Mouse (Mus musculus) forebrain, embryonic 12.5 days (tissue): Measurements from ENCODE around the gene Serpinb1a. TPM values are rescaled to one million over a fixed set of nuclear protein-coding genes. Genes with fewer than 3 reads are reported as not detected.
A peak's percentile ranks its signal among the peaks of the same experiment; 100 is the strongest.
"Not testable (repeated sequence)": the region's sequence is repeated elsewhere in the genome, so short reads cannot be mapped to it uniquely, and the experiment has no call there.

Source experiments
- ATAC-seq: fragments of 200-750 bp; cut with Nextera tagmentation; 2 replicates; pipeline ENCODE4 v1.8.0; 2017; ENCODE audit warnings: moderate TSS enrichment; ENCODE audit not compliant: low FRiP score
- H3K27ac ChIP-seq: fragments of 300-500 bp; sonication (generic); 2 replicates; pipeline ENCODE4 v1.5.1; 2016; ENCODE audit warnings: mild to moderate bottlenecking
- H3K27me3 ChIP-seq: fragments of 300-500 bp; sonication (generic); 2 replicates; pipeline ENCODE4 v1.6.1; 2016; ENCODE audit warnings: mild to moderate bottlenecking
- H3K36me3 ChIP-seq: fragments of 300-500 bp; sonication (generic); replicated peaks from 2 replicates; pipeline ENCODE4 v1.6.1; 2016; ENCODE audit warnings: mild to moderate bottlenecking
- H3K4me1 ChIP-seq: fragments of 300-500 bp; sonication (generic); 2 replicates; pipeline ENCODE4 v1.6.1; 2016
- H3K4me2 ChIP-seq: fragments of 300-500 bp; sonication (generic); 2 replicates; pipeline ENCODE4 v1.6.1; 2016; ENCODE audit warnings: mild to moderate bottlenecking, moderate library complexity
- H3K4me3 ChIP-seq: fragments of 300-500 bp; sonication (generic); replicated peaks from 2 replicates; pipeline ENCODE4 v1.5.1; 2016; ENCODE audit warnings: mild to moderate bottlenecking
- H3K9ac ChIP-seq: fragments of 300-500 bp; sonication (generic); 2 replicates; pipeline ENCODE4 v1.6.1; 2016; ENCODE audit warnings: mild to moderate bottlenecking
- H3K9me3 ChIP-seq: fragments of 300-500 bp; sonication (generic); 2 replicates; pipeline ENCODE4 v1.6.1; 2016
- WGBS: fragments of 180-500 bp; shearing (Covaris S2); methylation state at CpG from one replicate; pipeline ENCODE4 v1.1.7; 2016; 5-methylcytosine and 5-hydroxymethylcytosine counted together
- polyA plus RNA-seq: library from polyadenylated mRNA; unstranded; fragments of >200 nt; fragmentation: Nextera tagmentation; extraction: Ambion mirVana; gene quantifications from 2 replicates; pipeline ENCODE4 v1.2.1, GENCODE M21; 2016

Gene Serpinb1a
- 0.33 and 0.51 TPM in 2 replicates for polyA plus RNA-seq

DNA sequence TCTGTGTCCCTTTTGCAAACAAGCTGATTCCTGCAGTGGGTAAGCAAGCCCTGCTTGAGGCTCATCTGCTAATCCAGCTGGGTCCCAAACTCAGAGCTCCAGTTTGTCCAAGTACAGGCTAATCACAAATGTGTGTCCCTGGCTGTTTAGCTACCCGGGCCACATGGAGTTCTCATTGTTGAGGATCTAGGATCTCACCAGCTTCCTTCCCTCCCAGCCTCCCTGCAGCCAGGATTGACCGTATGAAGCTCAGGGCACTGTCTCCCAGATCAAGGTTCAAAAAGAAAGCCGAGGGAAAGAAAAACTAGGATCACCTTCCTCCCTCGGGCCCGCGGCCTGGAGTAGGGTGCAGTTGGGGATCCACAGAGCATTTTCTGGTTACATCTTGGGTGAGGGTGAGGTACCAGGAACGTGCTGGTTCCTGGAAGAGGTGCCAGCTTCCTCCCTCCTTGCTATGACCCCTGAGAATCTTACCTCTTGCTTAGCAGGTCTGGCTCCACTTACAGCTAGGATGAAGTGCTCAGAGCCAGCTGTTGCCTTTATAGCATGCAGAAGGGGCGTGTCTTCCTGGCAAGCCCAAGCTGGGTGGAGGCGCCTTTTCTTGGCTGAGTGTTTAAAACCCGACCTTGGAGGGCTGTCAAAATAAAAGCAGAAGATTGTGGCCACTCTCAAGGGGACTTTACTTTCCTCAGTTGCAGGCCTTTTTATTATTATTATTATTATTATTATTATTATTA, at the start of gene Serpinb1a:
Serpinb1a (minus strand) TSS at position 518 of the 737 bp plus-strand sequence.
- Histone ChIP-seq H3K4me3 (no peak within 1 kb of the TSS), H3K9me3 (no peaks in the 10 kb centered on the region), H3K4me1 (peaks cover 9% of the 10 kb centered on the region; the same call in 1 of the 2 replicates), H3K27me3 (no peaks in the 10 kb centered on the region), H3K4me2 (no peak within 1 kb of the TSS), H3K27ac (no peak within 1 kb of the TSS), H3K9ac (no peak within 1 kb of the TSS), H3K36me3 (no peaks in the 10 kb centered on the region)
- ATAC-seq: no peak
- 67% methylated on average over 10 of the region's 10 CpGs for WGBS

DNA sequence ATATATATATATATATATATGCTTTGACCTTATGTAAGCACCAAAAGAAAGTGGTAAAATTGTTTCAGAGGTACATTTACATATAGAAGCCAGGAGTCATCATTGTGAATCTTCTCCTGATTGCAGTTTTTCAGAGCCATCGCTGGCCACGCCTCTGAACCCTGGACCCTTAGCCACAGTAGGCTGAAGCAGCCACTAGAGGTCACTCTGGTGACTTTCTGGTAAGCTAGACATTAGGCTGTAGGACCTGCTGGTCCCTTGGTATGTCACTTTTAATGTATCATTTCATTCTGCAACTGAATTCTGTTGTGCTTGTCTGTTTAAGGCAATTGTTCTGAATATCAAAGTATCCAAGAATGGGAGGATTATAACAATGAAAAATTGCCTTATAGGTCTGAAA, 49.7 kb upstream of the Serpinb1a start:
- no peak overlapping the region for H3K9ac ChIP-seq
- H3K4me1 ChIP-seq: no peaks in the 10 kb centered on the region
- H3K4me3 ChIP-seq: no peak overlapping the region
- H3K4me2 ChIP-seq: no peak overlapping the region
- no peaks in the 10 kb centered on the region for H3K27me3 ChIP-seq
- H3K9me3 ChIP-seq: no peaks in the 10 kb centered on the region
- H3K27ac ChIP-seq: no peak overlapping the region
- no peak for ATAC-seq
- WGBS: 19% methylated on average over 2 of the region's 2 CpGs
- no peaks in the 10 kb centered on the region for H3K36me3 ChIP-seq

DNA sequence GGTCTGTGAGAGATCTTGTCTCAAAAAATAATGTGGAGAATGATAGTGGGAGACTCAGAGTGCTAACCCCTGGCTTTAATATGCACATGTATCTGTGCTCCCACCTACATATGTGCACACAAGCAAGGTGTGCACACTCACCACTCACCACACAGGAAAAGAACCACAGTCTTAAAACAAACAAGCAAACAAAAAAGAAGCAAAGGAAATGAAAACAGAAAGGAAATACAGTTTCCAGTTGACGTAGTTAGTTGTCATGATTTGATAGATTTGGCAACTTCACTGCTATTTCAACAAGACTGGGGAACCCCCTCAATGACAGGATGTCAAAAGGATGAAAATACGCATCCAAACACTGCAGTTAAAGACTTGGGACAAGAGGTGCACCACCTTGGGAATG, 48.1 kb upstream of the Serpinb1a start:
- H3K9me3 ChIP-seq, H3K4me2 ChIP-seq, ATAC-seq, H3K36me3 ChIP-seq, H3K4me3 ChIP-seq, H3K27me3 ChIP-seq, H3K4me1 ChIP-seq, H3K9ac ChIP-seq, H3K27ac ChIP-seq: not testable (repeated sequence)
- WGBS: 81% methylated on average over 2 of the region's 2 CpGs

DNA sequence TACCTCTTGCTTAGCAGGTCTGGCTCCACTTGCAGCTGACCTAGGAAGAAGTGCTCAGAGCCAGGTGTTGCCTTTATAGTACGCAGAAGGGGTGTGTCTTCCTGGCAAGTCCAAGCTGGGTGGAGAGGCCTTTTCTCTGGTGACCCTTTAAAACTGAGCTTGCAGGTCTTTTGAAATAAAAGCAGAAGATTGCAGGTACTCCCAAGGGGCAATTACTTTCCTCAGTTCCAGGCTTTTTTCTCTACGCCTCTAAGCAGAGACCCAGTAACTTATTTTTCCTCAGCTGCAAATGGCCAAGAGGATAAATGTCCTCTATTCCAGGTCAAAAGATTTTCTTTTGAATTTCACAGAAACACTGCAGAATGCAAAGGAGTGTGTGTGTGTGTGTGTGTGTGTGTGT, 47.1 kb upstream of the Serpinb1a start, which contains the start of gene Serpinb1c:
Serpinb1c (minus strand) TSS at position 101 of the 400 bp plus-strand sequence.
- no peaks in the 10 kb centered on the region for H3K27me3 ChIP-seq
- H3K36me3 ChIP-seq: no peaks in the 10 kb centered on the region
- H3K9me3 ChIP-seq: no peaks in the 10 kb centered on the region
- H3K27ac ChIP-seq: no peak within 1 kb of the TSS
- no peak within 1 kb of the TSS for H3K4me2 ChIP-seq
- H3K4me3 ChIP-seq: no peak within 1 kb of the TSS
- H3K9ac ChIP-seq: no peak within 1 kb of the TSS
- 84% methylated on average over 2 of the region's 2 CpGs for WGBS
- H3K4me1 ChIP-seq: no peaks in the 10 kb centered on the region
- ATAC-seq: no peak

DNA sequence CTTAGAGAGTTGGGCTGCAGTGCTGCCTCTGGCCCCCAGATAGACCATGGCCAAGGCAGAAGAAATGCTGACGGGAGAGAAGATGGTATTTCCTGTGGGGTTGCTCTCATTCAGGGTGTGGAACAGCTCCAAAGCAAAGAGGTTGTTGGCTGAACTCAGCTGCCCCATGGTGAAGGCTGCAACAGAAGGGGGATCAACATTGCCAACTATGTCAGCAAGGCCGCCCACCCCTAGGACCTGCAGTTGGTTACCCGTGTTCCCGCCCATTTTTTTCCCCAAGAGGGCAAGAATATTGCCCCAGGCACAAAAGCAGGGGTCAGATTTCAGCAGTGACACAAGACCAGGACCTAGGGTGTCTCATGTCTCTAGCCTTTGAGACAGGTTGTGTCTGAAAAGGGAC, 45.9 kb upstream of the Serpinb1a start:
- no peak overlapping the region for H3K4me3 ChIP-seq
- 81% methylated on average over 4 of the region's 4 CpGs for WGBS
- no peaks in the 10 kb centered on the region for H3K36me3 ChIP-seq
- H3K9me3 ChIP-seq: no peaks in the 10 kb centered on the region
- no peaks in the 10 kb centered on the region for H3K4me1 ChIP-seq
- H3K9ac ChIP-seq: no peak overlapping the region
- no peak overlapping the region for H3K4me2 ChIP-seq
- ATAC-seq: no peak
- no peaks in the 10 kb centered on the region for H3K27me3 ChIP-seq
- no peak overlapping the region for H3K27ac ChIP-seq

DNA sequence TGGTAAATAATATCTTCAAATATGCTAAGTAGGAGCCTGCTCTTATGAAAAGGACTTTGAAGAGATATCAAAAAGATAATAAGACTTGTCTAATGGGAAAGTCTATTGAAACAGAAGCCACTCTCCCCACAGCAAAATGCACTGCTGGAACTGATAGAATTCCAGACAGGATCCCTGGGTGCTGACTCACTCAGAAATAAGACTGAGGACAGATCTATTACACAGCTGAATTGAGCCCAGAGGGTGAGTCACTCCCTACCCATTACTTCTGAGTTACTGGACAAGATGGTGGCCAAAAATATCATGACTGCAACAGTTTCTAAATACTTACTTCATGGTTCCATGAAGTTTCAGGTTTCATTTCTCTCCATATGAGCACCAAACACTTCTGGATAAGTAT, 33.8 kb upstream of the Serpinb1a start:
- H3K9me3 ChIP-seq: no peaks in the 10 kb centered on the region
- no peak for ATAC-seq
- H3K27ac ChIP-seq: no peak overlapping the region
- no peaks in the 10 kb centered on the region for H3K4me1 ChIP-seq
- no peak overlapping the region for H3K4me3 ChIP-seq
- no peaks in the 10 kb centered on the region for H3K27me3 ChIP-seq
- no peak overlapping the region for H3K9ac ChIP-seq
- H3K36me3 ChIP-seq: no peaks in the 10 kb centered on the region
- H3K4me2 ChIP-seq: no peak overlapping the region

DNA sequence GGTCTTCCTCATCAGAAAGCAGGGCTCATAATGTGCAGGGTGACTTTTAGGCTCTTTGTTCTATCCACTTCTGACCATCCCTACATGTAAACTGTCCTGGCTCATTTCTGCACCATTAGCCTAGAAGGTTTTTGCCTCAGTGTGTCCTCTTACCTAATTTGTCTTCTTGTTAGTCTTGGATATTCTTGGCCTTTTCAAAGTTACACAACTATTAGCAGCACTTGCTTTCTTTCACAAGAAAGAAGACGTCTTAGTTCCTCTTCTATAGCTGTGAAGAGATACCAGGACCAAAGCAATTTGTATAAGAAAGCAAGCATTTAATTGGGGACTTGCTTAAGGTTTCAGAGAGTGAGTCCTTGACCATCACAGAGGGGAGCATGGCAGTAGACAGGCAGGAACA, 22.9 kb upstream of the Serpinb1a start:
- H3K9ac ChIP-seq: no peak overlapping the region
- H3K36me3 ChIP-seq: no peaks in the 10 kb centered on the region
- 60% methylated on average over 1 of the region's 1 CpGs for WGBS
- no peaks in the 10 kb centered on the region for H3K4me1 ChIP-seq
- H3K4me2 ChIP-seq: no peak overlapping the region
- no peaks in the 10 kb centered on the region for H3K9me3 ChIP-seq
- no peak overlapping the region for H3K27ac ChIP-seq
- no peak overlapping the region for H3K4me3 ChIP-seq
- H3K27me3 ChIP-seq: no peaks in the 10 kb centered on the region
- ATAC-seq: no peak

DNA sequence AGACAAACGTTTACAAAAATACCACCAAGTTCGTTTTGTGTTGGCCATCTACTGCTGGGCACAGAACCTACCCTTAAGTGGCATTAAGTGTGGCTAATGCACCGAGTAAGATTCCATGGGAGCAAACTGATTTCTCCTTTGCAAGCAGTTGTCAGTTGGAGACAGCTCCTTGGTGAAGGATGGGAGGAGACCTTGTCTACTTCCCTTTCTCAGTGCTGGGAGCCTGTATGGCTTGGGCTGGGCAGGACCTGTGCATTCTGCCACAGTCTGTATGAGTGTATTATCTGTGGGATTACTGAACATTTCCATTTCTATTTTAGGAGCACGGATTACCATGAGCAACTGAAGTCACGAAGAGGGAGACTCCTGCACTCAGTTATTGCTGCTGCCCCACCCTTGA, 17.9 kb upstream of the Serpinb1a start:
- peaks cover 3% of the 10 kb centered on the region; the same call in 1 of the 2 replicates for H3K4me1 ChIP-seq
- no peak for ATAC-seq
- 83% methylated on average over 5 of the region's 5 CpGs for WGBS
- no peaks in the 10 kb centered on the region for H3K27me3 ChIP-seq
- no peak overlapping the region for H3K27ac ChIP-seq
- no peaks in the 10 kb centered on the region for H3K36me3 ChIP-seq
- no peak overlapping the region for H3K9ac ChIP-seq
- no peak overlapping the region for H3K4me3 ChIP-seq
- no peak overlapping the region for H3K4me2 ChIP-seq
- no peaks in the 10 kb centered on the region for H3K9me3 ChIP-seq

DNA sequence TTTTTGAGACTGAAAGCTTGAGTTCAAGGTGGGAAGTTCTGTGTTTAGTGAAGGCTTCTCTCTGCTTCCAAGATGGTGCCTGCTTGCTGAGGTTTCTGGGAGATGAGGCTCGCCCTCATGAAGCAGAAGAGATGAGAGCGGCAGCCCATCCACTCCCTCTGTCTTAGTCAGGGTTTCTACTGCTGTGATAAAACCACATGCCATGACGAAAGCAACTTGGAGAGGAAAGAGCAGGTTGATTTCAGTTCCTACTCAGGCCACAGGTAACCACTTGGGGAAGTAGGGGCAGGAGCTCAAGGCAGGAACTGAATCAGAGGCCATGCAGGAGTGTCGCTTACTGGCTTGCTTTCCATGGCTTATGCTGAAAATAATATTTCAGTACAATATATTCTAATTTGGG, 17.2 kb upstream of the Serpinb1a start:
- 94% methylated on average over 4 of the region's 4 CpGs for WGBS
- H3K36me3 ChIP-seq, H3K4me1 ChIP-seq, H3K27me3 ChIP-seq, H3K4me3 ChIP-seq, H3K9ac ChIP-seq, H3K27ac ChIP-seq, ATAC-seq, H3K9me3 ChIP-seq, H3K4me2 ChIP-seq: not testable (repeated sequence)

DNA sequence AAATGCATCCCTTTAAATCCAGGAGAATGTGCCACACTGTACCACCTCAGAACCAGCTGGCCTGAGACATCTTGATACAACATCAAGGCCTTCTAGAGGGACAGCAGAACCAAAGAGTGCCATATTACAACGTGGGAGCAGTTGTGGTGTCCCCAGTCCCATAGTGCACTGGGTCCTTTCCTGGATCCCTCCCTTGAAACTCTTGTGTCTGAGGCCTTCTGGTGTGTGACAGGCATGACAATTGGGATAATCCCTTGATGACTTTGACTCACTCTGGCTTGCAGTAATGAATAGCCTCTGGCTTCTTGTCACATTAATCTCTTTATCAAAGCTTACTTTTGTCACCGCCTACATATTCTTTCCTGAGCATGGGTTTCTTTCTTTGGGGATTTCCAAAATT, 16.0 kb upstream of the Serpinb1a start:
- H3K27ac ChIP-seq: no peak overlapping the region
- WGBS: 30% methylated on average over 2 of the region's 2 CpGs
- peaks cover 3% of the 10 kb centered on the region; the same call in 1 of the 2 replicates for H3K4me1 ChIP-seq
- no peak overlapping the region for H3K4me3 ChIP-seq
- no peak overlapping the region for H3K4me2 ChIP-seq
- ATAC-seq: no peak
- no peaks in the 10 kb centered on the region for H3K27me3 ChIP-seq
- H3K9me3 ChIP-seq: no peaks in the 10 kb centered on the region
- no peaks in the 10 kb centered on the region for H3K36me3 ChIP-seq
- no peak overlapping the region for H3K9ac ChIP-seq

DNA sequence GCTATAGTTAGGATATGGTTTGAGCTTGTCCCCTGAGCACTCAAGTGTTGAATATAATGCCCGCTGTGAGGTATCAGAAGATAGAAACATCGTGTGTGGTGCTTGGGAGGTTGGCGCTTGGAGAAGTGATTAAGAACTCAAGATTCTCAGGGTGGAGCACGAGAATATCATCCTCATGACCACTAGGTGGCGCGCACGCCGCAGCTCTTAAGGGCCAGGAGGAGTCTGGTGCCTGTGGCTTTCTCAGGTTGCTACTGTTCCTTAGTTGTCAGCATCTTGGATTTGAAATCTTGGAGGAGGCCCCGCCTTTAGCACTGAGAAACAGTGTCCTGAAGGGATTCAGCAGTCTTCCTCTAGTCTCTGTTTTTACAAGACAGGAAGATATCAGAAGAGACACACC, 15.5 kb upstream of the Serpinb1a start:
- no peaks in the 10 kb centered on the region for H3K27me3 ChIP-seq
- H3K9me3 ChIP-seq: no peaks in the 10 kb centered on the region
- no peaks in the 10 kb centered on the region for H3K36me3 ChIP-seq
- H3K4me1 ChIP-seq: peaks cover 3% of the 10 kb centered on the region; the same call in 1 of the 2 replicates
- no peak overlapping the region for H3K27ac ChIP-seq
- ATAC-seq: peak; percentile 73; the same call in 1 of the 2 replicates
- no peak overlapping the region for H3K4me3 ChIP-seq
- 9% methylated on average over 9 of the region's 9 CpGs for WGBS
- no peak overlapping the region for H3K9ac ChIP-seq
- H3K4me2 ChIP-seq: no peak overlapping the region

DNA sequence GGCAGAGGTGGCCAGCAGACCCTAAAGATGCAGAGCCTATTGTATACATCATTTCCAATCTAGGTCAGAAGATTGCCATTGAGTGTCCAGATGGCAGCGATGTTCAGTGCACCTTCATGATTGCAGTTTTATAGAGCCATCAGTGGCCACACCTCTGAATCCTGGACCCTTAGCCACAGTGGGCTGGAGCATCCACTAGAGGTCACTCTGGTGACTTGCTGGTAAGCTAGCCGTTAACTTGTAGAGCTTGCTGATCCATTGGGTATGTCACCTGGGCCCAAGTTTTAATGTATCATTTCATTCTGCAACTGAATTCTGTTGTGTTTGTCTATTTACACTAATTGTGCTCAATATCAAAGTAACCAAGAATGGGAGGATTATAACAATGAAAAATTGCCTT, 14.6 kb upstream of the Serpinb1a start:
- H3K9ac ChIP-seq: no peak overlapping the region

DNA sequence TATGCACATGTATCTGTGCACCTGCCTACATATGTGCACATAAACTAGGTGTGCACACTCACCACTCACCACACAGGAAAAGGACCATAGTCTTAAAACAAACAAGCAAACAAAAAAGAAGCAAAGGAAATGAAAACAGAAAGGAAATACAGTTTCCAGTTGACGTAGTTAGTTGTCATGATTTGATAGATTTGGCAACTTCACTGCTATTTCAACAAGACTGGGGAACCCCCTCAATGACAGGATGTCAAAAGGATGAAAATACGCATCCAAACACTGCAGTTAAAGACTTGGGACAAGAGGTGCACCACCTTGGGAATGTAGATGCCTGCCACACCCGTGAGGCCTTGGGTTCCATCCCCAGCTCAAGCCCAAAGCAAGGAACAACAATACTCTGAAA, 13.5 kb upstream of the Serpinb1a start:
- not testable (repeated sequence) for H3K27ac ChIP-seq, H3K9ac ChIP-seq, H3K4me1 ChIP-seq, ATAC-seq, H3K4me2 ChIP-seq, H3K36me3 ChIP-seq, H3K9me3 ChIP-seq, H3K27me3 ChIP-seq, H3K4me3 ChIP-seq
- 89% methylated on average over 3 of the region's 3 CpGs for WGBS

More for the DNA sequence above, 14.6 kb upstream of the Serpinb1a start:
- Histone ChIP-seq H3K4me3 (no peak overlapping the region), H3K9me3 (no peaks in the 10 kb centered on the region), H3K4me2 (no peak overlapping the region), H3K4me1 (peaks cover 3% of the 10 kb centered on the region; the same call in 1 of the 2 replicates), H3K27ac (no peak overlapping the region), H3K27me3 (no peaks in the 10 kb centered on the region), H3K36me3 (no peaks in the 10 kb centered on the region)
- WGBS: 74% methylated on average over 2 of the region's 2 CpGs
- ATAC-seq: no peak
